Mouse (Mus musculus) macrophage (primary cell): ENCODE measurements at regions not wholly inside any gene's neighbourhood (a gene's known extent, or its start where the extent isn't known, plus 50 kb on each side); places are given as distances from the start of the nearest gene placed in this dataset.

Experiments used
- H3K27ac ChIP-seq: fragments of 350-480 bp; formaldehyde crosslinking; 2 replicates; pipeline ENCODE4 v1.9.0; 2021
- H3K36me3 ChIP-seq: fragments of 350-480 bp; formaldehyde crosslinking; 2 replicates; pipeline ENCODE4 v1.9.0; 2021; ENCODE audit errors: inconsistent target
- H3K4me3 ChIP-seq: fragments of 350-480 bp; formaldehyde crosslinking; 2 replicates; pipeline ENCODE4 v1.9.0; 2021; ENCODE audit errors: inconsistent target
- H3K79me2 ChIP-seq: fragments of 350-480 bp; formaldehyde crosslinking; 2 replicates; pipeline ENCODE4 v1.9.0; 2021; ENCODE audit errors: inconsistent target
- WGBS: methylation state at CpG from one replicate; pipeline ENCODE4 v1.1.7; 2026; ENCODE audit warnings: inconsistent platforms; ENCODE audit not compliant: missing documents; 5-methylcytosine and 5-hydroxymethylcytosine counted together

DNA sequence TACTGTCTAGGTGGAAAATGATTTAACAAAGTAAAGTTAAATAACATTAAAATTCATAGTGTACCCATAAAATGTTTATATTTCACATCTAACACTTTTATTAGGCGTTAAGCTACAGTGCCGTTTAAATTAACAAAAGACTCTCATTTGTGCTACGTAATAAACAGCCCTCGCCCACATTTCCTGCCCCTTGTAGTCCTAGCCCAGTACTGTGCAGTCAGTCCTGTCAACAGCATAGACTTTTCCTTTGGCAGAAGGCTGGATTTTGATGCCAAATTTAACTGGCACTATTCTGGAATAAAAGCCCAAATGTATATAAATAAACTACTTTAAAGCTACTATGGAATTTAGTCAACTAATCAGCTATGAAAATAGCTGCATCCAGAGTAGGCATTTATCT is 247.3 kb downstream of the Gm765 start:
- H3K27ac ChIP-seq, result no peak overlapping the region
- WGBS, result 81% methylated on average over 4 of the region's 4 CpGs
- H3K79me2 ChIP-seq, result no peaks in the 10 kb centered on the region
- no peak overlapping the region for H3K4me3 ChIP-seq
- H3K36me3 ChIP-seq, result no peaks in the 10 kb centered on the region

GRCm38 (mm10) chr6:98089185-98089584 is 253.4 kb downstream of the Gm765 start:
- H3K27ac ChIP-seq, result no peak overlapping the region
- no peaks in the 10 kb centered on the region for H3K79me2 ChIP-seq
- H3K4me3 ChIP-seq, result no peak overlapping the region
- no peaks in the 10 kb centered on the region for H3K36me3 ChIP-seq
- WGBS, result 63% methylated on average over 4 of the region's 4 CpGs

DNA sequence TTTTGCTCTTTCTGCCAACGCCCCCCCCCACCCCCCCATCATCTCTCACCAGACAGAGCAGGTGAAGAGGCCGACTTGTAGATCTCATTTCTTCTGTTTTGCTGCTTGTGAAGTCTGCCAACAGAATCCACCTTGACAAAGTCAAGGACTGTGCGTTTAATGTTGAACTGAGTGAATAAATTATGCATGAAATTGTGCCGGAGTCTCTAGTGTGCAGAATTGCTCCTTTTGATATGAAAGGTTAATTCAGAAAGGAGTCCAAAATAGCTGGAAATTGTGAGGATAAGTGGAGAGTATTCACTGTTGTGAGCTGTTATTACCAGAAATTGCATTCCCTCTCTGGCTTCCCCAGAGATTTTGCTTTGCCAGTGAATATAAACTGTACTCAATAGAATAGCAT is 262.5 kb downstream of the Gm765 start:
- Histone ChIP-seq H3K4me3 (no peak overlapping the region), H3K79me2 (no peaks in the 10 kb centered on the region), H3K27ac (no peak overlapping the region), H3K36me3 (no peaks in the 10 kb centered on the region)
- 87% methylated on average over 4 of the region's 4 CpGs for WGBS
